Mouse (Mus musculus): ENCODE measurements around the gene Msrb3. TPM values are rescaled to one million over a fixed set of nuclear protein-coding genes. Genes with fewer than 3 reads are reported as not detected.

Gene Msrb3
- total and polyA plus RNA-seq, 3 experiments: 0.05 TPM; not detected in 2

DNA sequence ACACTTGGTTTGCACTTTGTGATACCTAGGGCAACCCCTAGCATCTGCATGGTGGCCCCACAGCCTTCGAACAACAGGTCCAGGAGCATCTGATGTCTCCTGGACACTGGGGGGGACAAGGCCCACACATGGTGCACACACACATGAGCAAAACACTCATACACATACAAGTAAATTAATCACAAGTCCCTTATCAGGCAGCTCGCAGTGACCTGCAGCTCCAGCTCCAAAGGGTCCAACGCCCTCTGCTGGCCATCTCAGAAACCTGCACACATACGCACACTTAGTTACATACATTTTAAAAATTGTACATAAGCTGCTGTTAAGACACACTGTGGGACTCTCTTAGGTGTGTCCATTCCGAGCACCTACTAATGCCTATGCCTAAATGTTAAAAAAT, 17.3 kb upstream of the Msrb3 start:
- Histone ChIP-seq H3K27me3 (ENCODE audit: insufficient read depth, low read length) (no peaks in the 10 kb centered on the region), H3K9me3 (replicated peaks) (no peaks in the 10 kb centered on the region), H3K36me3 (replicated peaks) (peaks cover 28% of the 10 kb centered on the region), H3K4me3 (ENCODE audit: low read depth, low read length) (no peak overlapping the region), H3K4me1 (ENCODE audit: insufficient read depth, low read depth, low read length) (no peaks in the 10 kb centered on the region)
- no peak for DNase-seq (ENCODE audit: low spot score)
- TF ChIP-seq CTCF (IDR thresholded peaks at IDR 0.05; ENCODE audit: low read depth, low read length): peak; percentile 44
- TF ChIP-seq POLR2AphosphoS5 (IDR thresholded peaks at IDR 0.05; ENCODE audit: insufficient replicate concordance, low read depth, low read length): no peak
- ATAC-seq (ENCODE audit: extremely low read depth, insufficient number of reproducible peaks, low FRiP score, poor library complexity, severe bottlenecking): no peak

DNA sequence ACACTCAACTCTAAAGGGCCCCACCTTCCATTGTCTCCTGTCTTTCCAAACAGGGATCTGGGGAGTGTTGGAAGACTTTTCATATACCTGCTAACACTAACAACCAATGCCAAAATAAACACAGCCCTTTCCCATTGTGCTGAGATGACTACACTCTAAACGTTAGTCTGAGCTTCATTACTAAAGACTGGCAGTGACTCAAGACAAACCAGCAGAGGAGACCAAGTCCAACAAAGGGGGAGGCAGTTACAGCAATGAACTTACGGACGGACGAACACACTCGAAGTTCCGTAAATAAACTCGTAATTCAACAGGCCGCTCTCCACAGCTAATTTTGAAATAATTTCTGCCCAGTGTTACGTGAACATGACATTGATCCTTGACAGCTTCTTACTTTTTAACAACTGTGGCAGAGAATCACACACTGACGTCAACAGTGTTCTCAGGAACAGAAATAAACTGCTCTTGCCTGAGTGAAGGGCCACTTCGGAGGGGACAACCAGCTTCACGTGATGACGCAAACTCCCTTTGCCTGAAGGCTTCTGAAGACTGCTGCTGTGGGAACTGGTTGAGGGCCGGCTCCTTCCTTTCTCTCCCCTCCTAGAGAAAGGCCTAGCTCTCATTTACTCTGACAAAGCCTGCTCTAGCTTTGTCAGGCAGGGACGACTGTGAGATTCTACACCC, 16.2 kb upstream of the Msrb3 start:
- ATAC-seq (ENCODE audit: extremely low read depth, insufficient number of reproducible peaks, low FRiP score, poor library complexity, severe bottlenecking) (no peak), DNase-seq (ENCODE audit: low spot score) (no peak)
- no peaks in the 10 kb centered on the region for H3K9me3 ChIP-seq (replicated peaks)
- no peak for TF ChIP-seq CTCF (IDR thresholded peaks at IDR 0.05; ENCODE audit: low read depth, low read length)
- TF ChIP-seq GATA2 (IDR thresholded peaks at IDR 0.05; ENCODE audit: borderline replicate concordance, low read depth, low read length): no peak
- no peak for TF ChIP-seq POLR2AphosphoS5 (IDR thresholded peaks at IDR 0.05; ENCODE audit: insufficient replicate concordance, low read depth, low read length)
- TF ChIP-seq GATA1 (IDR thresholded peaks at IDR 0.05; ENCODE audit: borderline replicate concordance, low read length): no peak
- TF ChIP-seq TAL1 (conservative IDR thresholded peaks at IDR 0.05; ENCODE audit: low read depth, low read length): no peak
- H3K4me1 ChIP-seq (ENCODE audit: insufficient read depth, low read depth, low read length): no peaks in the 10 kb centered on the region
- H3K27me3 ChIP-seq (ENCODE audit: insufficient read depth, low read length): no peaks in the 10 kb centered on the region
- no peak overlapping the region for H3K4me3 ChIP-seq (ENCODE audit: low read depth, low read length)
- peaks cover 19% of the 10 kb centered on the region for H3K36me3 ChIP-seq (replicated peaks)

DNA sequence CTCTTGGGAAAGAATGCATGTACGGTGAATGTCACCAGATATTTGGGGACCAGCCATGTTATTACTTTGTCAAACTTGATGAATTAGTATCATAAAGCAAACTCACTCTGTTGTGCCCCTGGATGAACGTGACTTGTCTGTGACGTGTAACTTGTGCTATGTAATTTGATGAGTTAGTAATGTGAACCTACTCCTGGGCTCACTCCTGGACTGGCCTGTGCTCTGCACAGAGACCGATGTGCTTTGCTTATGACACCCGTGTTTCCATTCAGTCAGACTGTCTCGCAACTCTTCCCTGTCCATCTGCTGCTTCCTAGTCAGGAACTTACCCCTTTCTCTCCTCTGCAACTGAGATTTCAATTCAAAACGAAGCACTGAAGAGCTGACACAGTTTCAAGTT, 15.4 kb upstream of the Msrb3 start:
- no peak for ATAC-seq (ENCODE audit: extremely low read depth, insufficient number of reproducible peaks, low FRiP score, poor library complexity, severe bottlenecking)
- TF ChIP-seq CTCF (IDR thresholded peaks at IDR 0.05; ENCODE audit: low read depth, low read length) (no peak), POLR2AphosphoS5 (IDR thresholded peaks at IDR 0.05; ENCODE audit: insufficient replicate concordance, low read depth, low read length) (no peak), GATA1 (IDR thresholded peaks at IDR 0.05; ENCODE audit: borderline replicate concordance, low read length) (no peak), GATA2 (IDR thresholded peaks at IDR 0.05; ENCODE audit: borderline replicate concordance, low read depth, low read length) (no peak), TAL1 (conservative IDR thresholded peaks at IDR 0.05; ENCODE audit: low read depth, low read length) (no peak)
- no peaks in the 10 kb centered on the region for H3K4me1 ChIP-seq (ENCODE audit: insufficient read depth, low read depth, low read length)

DNA sequence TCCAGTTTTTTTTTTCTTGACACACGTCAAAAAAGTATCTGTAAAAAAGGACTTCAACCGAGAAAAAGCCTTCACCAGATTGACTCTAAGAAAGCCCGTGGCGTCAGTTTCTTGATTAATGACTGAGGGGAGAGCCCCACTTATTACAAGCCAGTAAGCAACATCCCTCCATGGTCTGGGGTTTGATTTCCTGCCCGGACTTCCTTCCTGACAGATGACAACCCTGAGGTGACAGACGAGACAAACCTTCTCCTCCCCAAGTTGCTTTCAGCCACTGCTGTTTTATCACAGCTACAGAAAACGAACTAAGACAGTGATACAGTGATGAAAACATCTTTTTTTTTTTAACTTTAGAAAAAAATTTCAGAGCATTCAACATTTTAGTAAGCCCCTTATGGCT, 14.9 kb upstream of the Msrb3 start:
- peaks cover 14% of the 10 kb centered on the region for H3K36me3 ChIP-seq (replicated peaks)
- no peaks in the 10 kb centered on the region for H3K27me3 ChIP-seq (ENCODE audit: insufficient read depth, low read length)
- no peak overlapping the region for H3K4me3 ChIP-seq (ENCODE audit: low read depth, low read length)
- no peaks in the 10 kb centered on the region for H3K4me1 ChIP-seq (ENCODE audit: insufficient read depth, low read depth, low read length)
- TF ChIP-seq TAL1 (conservative IDR thresholded peaks at IDR 0.05; ENCODE audit: low read depth, low read length): no peak
- no peak for TF ChIP-seq POLR2AphosphoS5 (IDR thresholded peaks at IDR 0.05; ENCODE audit: insufficient replicate concordance, low read depth, low read length)
- TF ChIP-seq GATA2 (IDR thresholded peaks at IDR 0.05; ENCODE audit: borderline replicate concordance, low read depth, low read length): no peak
- TF ChIP-seq GATA1 (IDR thresholded peaks at IDR 0.05; ENCODE audit: borderline replicate concordance, low read length): no peak
- TF ChIP-seq CTCF (IDR thresholded peaks at IDR 0.05; ENCODE audit: low read depth, low read length): no peak
- ATAC-seq (ENCODE audit: extremely low read depth, insufficient number of reproducible peaks, low FRiP score, poor library complexity, severe bottlenecking) (no peak), DNase-seq (ENCODE audit: low spot score) (no peak)
- H3K9me3 ChIP-seq (replicated peaks): no peaks in the 10 kb centered on the region

More for the DNA sequence above, 15.4 kb upstream of the Msrb3 start:
- Histone ChIP-seq H3K4me3 (ENCODE audit: low read depth, low read length) (no peak overlapping the region), H3K9me3 (replicated peaks) (no peaks in the 10 kb centered on the region), H3K27me3 (ENCODE audit: insufficient read depth, low read length) (no peaks in the 10 kb centered on the region), H3K36me3 (replicated peaks) (peaks cover 14% of the 10 kb centered on the region)
- DNase-seq (ENCODE audit: low spot score): no peak

DNA sequence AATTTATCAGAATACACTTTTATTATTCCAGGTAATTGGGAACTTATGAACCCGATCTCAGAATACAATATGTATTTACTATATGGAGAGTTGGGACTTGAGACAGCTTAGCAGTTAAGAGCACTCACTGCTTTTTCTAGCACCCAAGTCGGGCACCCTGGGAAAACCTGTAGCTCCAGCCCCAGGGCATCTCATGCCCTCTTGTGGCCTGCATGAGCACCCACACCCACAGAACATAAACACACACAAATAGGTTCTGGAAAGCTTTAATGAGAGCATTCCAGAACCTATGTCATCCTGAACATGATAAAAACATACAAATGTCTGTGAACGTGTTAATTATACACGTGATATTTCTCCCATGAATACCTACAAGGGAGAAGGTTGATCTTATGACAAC, 13.1 kb upstream of the Msrb3 start:
- no peak for TF ChIP-seq GATA1 (IDR thresholded peaks at IDR 0.05; ENCODE audit: borderline replicate concordance, low read length)
- no peak for TF ChIP-seq CTCF (IDR thresholded peaks at IDR 0.05; ENCODE audit: low read depth, low read length)
- no peak for TF ChIP-seq TAL1 (conservative IDR thresholded peaks at IDR 0.05; ENCODE audit: low read depth, low read length)
- no peak for TF ChIP-seq POLR2AphosphoS5 (IDR thresholded peaks at IDR 0.05; ENCODE audit: insufficient replicate concordance, low read depth, low read length)
- TF ChIP-seq GATA2 (IDR thresholded peaks at IDR 0.05; ENCODE audit: borderline replicate concordance, low read depth, low read length): no peak
- ATAC-seq (ENCODE audit: extremely low read depth, insufficient number of reproducible peaks, low FRiP score, poor library complexity, severe bottlenecking) (no peak), DNase-seq (ENCODE audit: low spot score) (no peak)

DNA sequence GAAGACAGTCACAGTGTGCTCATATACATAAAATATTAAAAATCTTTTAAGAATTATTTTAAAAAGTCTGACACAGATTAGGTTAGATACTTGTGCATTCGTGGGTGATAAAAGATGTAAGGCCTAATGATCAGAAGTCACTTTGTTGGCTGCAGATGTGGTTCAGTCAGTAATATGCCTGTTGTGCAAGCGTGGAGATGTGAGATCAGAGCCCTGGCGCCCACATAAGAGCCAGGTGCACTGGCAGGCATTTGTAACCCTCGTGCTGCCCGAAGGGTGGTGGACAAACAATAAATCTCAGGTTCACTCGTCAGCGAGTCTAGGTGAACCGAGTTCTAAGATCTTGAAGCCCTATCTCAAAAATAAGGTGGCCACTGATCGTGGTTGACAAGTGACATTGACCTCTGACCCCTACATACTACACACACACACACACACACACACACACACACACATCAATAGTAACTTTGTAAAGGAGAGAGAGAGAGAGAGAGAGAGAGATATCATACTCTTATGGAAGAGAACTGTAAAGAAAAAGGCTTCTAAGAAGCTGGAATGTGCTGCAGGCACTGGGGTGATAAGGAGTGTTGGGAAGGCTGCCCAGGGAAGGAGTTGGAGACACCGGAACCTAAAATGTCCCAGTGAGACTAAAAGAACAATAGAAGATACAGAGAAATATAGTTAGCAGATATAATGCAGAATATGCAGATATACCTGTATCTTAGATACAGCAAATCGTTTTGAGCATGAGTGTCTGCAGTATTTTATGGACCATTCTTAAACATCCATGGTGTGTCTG, 10.1 kb upstream of the Msrb3 start:
- Histone ChIP-seq H3K36me3 (replicated peaks) (peaks cover 3% of the 10 kb centered on the region), H3K4me3 (ENCODE audit: low read depth, low read length) (no peak overlapping the region), H3K4me1 (ENCODE audit: insufficient read depth, low read depth, low read length) (no peaks in the 10 kb centered on the region; the same call in 1 of the 2 replicates), H3K9me3 (replicated peaks) (peaks cover under 1% of the 10 kb centered on the region; the same call in 1 of the 2 replicates), H3K27me3 (ENCODE audit: insufficient read depth, low read length) (no peaks in the 10 kb centered on the region)
- DNase-seq (ENCODE audit: low spot score) (no peak), ATAC-seq (ENCODE audit: extremely low read depth, insufficient number of reproducible peaks, low FRiP score, poor library complexity, severe bottlenecking) (no peak)
- no peak for TF ChIP-seq CTCF (IDR thresholded peaks at IDR 0.05; ENCODE audit: low read depth, low read length)
- TF ChIP-seq POLR2AphosphoS5 (IDR thresholded peaks at IDR 0.05; ENCODE audit: insufficient replicate concordance, low read depth, low read length): no peak
- no peak for TF ChIP-seq GATA2 (IDR thresholded peaks at IDR 0.05; ENCODE audit: borderline replicate concordance, low read depth, low read length)
- no peak for TF ChIP-seq GATA1 (IDR thresholded peaks at IDR 0.05; ENCODE audit: borderline replicate concordance, low read length)

More for the DNA sequence above, 13.1 kb upstream of the Msrb3 start:
- no peaks in the 10 kb centered on the region for H3K27me3 ChIP-seq (ENCODE audit: insufficient read depth, low read length)
- peaks cover 10% of the 10 kb centered on the region for H3K36me3 ChIP-seq (replicated peaks)
- H3K4me3 ChIP-seq (ENCODE audit: low read depth, low read length): no peak overlapping the region
- no peaks in the 10 kb centered on the region for H3K4me1 ChIP-seq (ENCODE audit: insufficient read depth, low read depth, low read length)
- H3K9me3 ChIP-seq (replicated peaks): no peaks in the 10 kb centered on the region

Data from G1E (cell line).